Mouse (Mus musculus) ovary, adult 2 months (tissue): ENCODE data around the gene Tefm. TPM values are rescaled to one million over a fixed set of nuclear protein-coding genes. Genes with fewer than 3 reads are reported as not detected.

Experiments
- polyA plus RNA-seq: library from polyadenylated mRNA; depleted of rRNA; stranded (reverse); fragments of >200 nt; gene quantifications from 2 replicates; pipeline ENCODE4 v1.2.3, GENCODE M21; 2012; rRNA removed

Gene Tefm
- polyA plus RNA-seq: 2.4 and 3.5 TPM in 2 replicates

DNA sequence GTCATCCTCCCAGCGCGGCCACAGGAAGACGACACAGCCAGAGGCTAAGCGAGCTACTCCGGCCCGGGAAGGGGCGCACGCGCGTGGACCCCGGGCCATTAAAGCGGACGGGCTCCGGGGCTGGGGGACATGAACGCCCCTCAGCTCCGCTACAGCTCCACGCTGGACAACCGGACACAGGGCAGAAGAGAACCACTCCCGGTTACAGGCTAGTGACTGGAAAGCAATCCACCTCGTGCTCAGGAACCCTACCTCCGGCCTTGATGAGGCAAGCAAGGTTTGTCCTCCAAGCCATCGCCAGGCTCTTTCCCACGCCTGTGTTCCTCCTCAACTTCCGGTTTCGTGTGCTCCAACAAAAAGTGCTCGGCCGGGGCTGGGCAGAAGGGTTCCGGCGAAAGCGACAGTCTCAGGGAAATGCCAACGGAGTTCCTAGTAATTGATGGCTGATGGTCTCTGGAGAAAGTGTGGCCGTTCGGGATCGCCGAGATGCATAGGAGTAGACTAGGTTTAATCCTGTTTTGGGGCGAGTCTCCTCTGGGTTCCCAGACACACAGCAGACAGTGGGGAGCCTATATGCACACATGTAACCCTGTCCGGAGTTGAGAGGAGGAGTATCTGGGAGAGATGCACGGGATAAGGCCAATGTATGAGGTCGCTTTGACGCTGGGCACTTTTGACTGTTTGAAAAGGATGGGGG is at the start of gene Tefm:
TSS of gene Tefm (minus strand) at position 351 of the 697 bp plus-strand sequence.

DNA sequence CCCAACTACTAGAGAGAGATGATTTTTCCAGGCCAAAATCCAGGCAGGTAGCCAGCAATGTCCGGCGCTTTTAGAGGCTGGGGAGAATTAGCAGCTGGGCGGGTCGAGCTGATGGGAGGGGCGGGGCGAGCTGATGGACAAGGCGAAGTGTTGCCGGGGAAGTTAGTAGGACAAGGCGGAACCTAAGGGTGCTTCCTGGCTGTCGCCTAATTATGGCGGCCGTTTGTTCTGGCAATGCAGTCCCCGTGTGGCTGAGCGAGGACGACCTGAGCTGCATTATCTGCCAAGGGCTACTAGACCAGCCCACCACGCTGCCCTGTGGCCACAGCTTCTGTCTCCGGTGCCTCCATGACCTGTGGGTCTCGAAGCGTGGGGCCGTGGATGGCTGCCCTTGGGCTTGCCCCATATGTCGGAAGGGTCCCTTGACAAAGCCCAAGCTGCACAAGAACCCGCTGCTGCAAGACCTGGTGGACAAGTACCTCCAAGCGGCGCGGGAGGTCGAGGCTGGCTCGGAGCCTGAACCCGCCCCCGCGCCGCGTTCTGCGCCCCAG is 41.8 kb upstream of the Tefm start, which contains the start of gene Rnf135:
TSS of gene Rnf135 (plus strand) at position 147 of the 551 bp plus-strand sequence.

DNA sequence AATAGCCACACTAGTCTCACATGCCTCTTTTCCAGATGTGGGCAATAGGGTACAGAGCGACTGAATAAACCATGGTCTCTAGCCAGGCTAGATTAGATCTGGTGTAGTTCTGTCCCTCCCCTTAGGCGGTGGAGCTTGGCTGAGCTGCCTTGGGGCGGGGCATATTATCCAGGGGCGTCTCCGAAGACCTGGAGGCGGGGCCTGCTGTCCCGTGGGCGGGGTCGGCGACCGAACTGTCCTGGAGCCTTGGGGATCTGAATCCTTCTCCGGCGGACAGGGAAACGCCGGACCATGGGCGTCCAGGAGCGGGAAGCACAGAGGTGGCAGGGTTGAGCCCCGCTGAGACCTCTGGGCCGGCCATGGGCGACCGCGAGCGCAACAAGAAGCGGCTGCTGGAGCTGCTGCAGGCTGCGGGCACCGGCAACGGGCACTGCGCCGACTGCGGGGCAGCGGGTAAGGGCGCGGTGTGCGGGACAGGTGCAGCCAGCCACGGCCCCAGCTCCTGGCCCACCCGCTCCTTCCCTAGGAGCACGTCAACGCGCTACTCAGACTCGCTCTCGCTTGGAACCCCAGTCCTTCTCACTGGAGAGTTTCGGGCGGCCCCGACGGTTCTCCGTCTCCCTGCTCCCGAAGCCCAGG is 12.0 kb upstream of the Tefm start, which contains the start of gene Adap2:
TSS of gene Adap2 (plus strand) at position 249 of the 639 bp plus-strand sequence.

DNA sequence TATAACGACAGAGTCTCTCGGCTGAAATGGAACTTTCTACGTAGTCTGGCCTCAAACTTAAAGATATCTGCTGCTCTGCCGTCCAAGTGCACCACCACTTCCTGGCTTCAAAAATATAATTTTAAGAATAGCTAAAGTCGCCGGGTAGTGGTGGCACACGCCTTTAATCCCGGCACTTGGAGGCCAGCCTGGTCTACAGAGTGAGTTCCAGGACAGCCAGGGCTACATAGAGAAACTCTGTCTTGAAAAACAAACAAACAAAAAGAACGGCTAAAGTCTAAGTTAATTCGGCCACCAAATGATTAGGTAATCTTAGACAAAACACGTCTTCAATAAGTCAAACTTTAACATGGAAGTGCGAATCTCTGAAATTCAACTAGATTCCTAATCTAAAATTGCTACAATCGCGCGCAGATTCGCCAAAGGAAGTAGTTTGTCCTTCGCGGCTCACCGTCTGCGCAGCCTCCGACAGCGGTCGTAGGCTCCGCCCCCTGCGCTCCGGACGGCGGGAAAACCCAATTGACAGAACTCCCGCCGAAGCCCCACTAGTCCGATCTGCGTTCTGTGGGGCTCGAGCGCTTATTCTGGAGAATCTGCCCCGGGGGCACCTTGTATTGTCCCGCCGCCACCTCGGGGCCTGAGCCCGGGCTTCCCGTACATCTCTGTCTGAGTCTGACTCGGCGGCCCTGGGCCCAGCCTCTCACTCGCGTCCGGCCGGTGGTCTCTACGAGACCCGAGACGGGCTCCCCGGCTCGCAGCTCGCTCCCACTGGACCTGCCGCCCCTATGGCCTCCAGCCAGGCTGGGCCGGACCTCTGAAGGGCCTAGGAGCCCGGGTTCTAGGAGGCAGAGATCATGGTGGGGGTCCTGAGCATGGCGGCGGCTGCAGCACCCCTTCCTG is 52.8 kb downstream of the Tefm start, which contains the start of gene Atad5:
TSS of gene Atad5 (plus strand) at position 484 of the 900 bp plus-strand sequence.

Other genes with a start within 250 kb of the Tefm start
- 2.9 and 4.1 TPM in 2 replicates for gene Utp6, start 179.8 kb downstream of the Tefm start, polyA plus RNA-seq
- 2.8 and 3.2 TPM in 2 replicates for gene Suz12, start 149.1 kb downstream of the Tefm start, polyA plus RNA-seq
- 9.0 and 9.5 TPM in 2 replicates for gene Crlf3, start 61.2 kb downstream of the Tefm start, polyA plus RNA-seq
- gene Atad5, start 52.8 kb downstream of the Tefm start, polyA plus RNA-seq: 0.63 and 0.67 TPM in 2 replicates
- 8.3 and 12.6 TPM in 2 replicates for gene Adap2, start 11.9 kb upstream of the Tefm start, polyA plus RNA-seq
- gene Rnf135, start 41.7 kb upstream of the Tefm start, polyA plus RNA-seq: 10.9 and 16.3 TPM in 2 replicates
- gene Rhot1, start 66.8 kb upstream of the Tefm start, polyA plus RNA-seq: 7.1 and 9.4 TPM in 2 replicates
- gene Rhbdl3, start 158.7 kb upstream of the Tefm start, polyA plus RNA-seq: 5.6 and 6.6 TPM in 2 replicates
- 3.5 and 4.7 TPM in 2 replicates for gene 5730455P16Rik, start 235.9 kb upstream of the Tefm start, polyA plus RNA-seq
- 92.7 and 103 TPM in 2 replicates for gene Zfp207, start 241.1 kb upstream of the Tefm start, polyA plus RNA-seq